Mouse (Mus musculus): ENCODE results near the gene Ly6c2. TPM values are rescaled to one million over a fixed set of nuclear protein-coding genes. Genes with fewer than 3 reads are reported as not detected.
"Not testable (repeated sequence)": the region's sequence is repeated elsewhere in the genome, so short reads cannot be mapped to it uniquely, and the experiment has no call there.

The Ly6c2 gene
- total RNA-seq (2022), result 1 to 10 TPM; 1.5 to 3.8 (median 2.2) TPM

DNA sequence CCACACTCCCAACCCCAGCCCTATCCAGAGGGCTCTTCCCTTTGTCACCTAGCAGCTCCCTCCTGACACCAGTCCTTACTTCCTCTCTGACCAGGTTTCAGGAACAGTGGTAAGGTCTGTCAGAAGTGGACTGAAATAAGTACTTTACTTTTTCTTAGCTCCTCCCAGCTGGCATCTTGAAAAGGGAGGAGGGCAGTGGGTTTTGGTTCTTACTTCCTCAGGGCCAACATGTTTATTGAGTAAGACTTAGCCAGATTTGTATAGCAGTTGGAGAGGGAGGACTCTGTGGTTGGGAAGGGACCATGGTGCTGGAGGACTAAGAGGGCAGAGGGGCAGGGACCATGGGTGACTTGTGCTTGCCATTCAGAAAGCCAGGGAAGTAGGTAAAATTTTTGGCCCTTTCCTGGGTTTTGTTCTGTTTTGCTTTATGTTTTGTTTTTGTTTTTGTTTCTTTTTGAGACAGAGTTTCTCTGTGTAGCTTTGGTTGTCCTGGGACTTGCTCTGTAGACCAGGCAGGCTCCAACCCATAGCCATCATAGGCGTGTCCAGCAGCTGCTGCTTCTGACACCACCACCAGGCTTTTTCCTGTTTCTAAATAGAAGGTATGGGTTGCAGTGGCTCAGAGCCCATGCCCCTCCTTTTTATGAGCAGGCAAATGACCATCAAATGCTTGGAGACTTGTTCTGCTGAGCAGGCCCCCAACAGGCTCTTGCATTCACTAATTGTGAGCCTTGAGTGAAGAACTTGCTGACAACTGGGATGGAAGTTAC is at the start of gene Ly6c2:
Gene Ly6c2, minus strand, starts transcription at position 110 of the 770 bp plus-strand sequence.
- DNase-seq (ENCODE audit: low spot score in 2 of 2), result not testable (repeated sequence)

DNA sequence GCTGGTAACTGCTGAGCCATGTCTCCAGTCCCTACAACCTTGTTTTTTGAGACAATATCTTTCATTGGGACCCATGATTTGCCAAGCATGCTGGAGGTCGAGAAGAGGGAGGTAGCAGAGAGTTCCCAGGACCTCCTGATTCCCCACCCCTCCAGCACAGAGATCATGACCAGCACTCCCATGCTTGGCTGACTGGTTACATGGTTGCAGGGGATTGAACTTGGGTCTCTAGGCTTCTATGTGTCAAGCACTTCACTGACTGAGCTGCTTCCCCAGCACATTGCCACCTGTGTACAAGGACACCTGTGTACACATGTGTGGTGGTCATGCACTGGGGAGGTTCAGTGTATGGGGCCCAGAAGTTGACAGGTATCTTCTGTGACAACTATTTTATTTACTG is 45.9 kb upstream of the Ly6c2 start:
- DNase-seq (ENCODE audit: low spot score in 2 of 2), result no peak

DNA sequence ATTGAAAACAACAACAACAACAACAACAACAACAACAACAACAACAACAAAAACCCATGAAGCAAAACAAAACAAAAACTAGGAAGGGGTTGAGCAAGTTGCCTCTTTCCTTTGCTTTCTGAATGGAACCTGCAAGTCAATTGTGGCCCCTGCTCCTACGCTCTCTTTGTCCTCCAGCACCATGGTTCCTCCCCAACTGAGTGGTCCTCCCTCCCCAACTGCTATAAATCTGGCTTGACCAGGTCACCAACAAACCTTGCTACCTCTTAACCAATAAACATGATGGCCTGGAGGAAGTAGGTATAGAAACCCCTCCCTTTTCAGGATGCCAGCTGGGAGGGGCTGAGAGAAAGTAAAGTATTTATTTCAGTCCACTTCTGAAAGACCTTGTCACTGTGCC is 43.2 kb upstream of the Ly6c2 start, which contains the start of gene Ly6g:
Gene Ly6g, plus strand, starts transcription at position 301 of the 400 bp plus-strand sequence.
- DNase-seq (ENCODE audit: low spot score in 2 of 2), result no peak

DNA sequence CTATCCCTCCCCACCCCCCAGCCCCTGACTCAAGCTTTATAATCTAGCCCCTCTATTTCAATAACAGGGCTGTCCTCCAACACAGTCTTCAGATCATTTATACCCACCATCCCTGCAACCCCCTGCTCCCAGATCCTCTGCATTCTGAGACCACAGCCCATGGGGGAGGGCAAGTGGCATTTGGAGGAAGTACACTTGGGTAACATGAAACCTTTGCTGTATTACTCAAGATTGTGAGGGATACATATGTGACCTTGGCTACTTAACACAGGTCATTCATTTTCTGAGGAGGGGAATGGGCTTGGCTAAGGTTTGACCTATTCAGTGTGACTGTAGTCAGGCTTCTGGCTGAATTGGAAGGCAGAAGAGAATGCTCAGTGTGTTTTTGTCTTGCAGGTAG is 41.3 kb upstream of the Ly6c2 start:
- DNase-seq (ENCODE audit: low spot score in 2 of 2), result no peak

DNA sequence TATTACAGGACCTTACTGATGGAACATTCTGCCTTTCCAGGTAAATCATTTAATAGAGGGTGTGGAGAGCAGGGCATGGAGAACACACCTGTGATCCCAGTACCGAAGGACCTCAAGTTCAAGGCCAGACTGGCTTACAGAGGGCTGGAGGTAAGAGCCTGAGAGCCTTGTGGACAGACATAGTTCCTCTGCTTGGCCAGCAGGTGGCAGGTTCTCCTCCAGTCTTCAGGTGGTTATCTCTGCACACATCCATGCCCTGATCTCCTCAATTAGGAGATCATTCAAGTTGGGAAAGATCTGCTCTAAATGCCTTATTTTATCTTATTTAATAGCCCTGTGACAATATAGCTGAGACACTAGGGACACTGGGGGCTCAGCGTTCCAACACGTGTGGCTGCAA is 32.0 kb upstream of the Ly6c2 start:
- no peak for DNase-seq (ENCODE audit: low spot score in 2 of 2)

DNA sequence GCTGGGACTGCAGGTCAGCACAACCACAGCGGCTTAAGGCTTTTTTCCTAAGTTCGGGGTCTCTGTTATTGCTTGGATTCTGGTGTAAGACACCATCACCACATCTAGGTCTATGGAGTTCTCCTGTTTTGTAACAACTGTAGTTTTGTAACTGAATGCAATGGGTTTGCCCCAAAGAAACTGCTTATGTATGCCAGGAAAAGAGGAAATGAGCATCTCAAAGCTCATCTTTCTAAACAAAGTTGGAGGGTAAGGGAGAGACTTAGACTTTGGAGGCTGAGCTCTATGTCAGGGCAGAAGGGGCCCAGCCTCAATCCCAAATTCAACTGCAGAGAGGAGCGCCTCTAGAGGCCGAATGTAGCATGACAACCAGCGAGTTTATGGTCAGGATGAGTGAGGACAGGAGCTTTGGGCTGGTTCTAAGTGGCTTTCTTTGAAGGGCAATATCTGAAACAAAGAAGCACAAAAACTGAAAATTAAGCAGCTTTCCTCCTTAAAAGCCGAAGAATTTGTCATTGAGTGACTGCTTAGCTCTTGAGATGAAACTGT is 30.1 kb upstream of the Ly6c2 start:
- not testable (repeated sequence) for DNase-seq (ENCODE audit: low spot score in 2 of 2)

DNA sequence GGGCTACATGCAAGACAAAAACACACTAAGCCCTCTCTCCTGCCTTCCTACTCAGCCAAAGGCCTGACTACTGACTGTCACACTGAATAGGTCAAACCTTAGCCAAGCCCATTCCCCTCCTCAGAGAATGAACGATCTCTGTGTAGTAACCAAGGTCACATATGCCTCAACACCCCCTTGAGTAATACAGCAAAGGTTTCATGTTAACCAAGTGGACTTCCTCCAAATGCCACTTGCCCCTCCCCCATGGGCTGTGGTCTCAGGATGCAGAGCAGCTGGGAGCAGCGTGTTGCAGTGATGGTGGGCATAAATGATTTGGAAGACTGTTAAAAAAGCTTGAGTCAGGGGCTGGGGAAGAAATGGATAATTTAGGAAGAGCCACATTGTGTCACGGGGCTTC is 26.0 kb upstream of the Ly6c2 start:
- DNase-seq (ENCODE audit: low spot score in 2 of 2), result not testable (repeated sequence)

DNA sequence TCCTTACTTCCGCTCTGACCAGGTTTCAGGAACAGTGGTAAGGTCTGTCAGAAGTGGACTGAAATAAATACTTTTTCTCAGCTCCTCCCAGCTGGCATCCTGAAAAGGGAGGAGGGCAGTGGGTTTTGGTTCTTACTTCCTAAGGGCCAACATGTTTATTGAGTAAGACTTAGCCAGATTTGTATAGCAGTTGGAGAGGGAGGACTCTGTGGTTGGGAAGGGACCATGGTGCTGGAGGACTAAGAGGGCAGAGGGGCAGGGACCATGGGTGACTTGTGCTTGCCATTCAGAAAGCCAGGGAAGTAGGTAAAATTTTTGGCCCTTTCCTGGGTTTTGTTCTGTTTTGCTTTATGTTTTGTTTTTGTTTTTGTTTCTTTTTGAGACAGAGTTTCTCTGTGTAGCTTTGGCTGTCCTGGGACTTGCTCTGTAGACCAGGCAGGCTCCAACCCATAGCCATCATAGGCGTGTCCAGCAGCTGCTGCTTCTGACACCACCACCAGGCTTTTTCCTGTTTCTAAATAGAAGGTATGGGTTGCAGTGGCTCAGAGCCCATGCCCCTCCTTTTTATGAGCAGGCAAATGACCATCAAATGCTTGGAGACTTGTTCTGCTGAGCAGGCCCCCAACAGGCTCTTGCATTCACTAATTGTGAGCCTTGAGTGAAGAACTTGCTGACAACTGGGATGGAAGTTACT is 23.5 kb upstream of the Ly6c2 start:
- DNase-seq (ENCODE audit: low spot score in 2 of 2), result not testable (repeated sequence)

DNA sequence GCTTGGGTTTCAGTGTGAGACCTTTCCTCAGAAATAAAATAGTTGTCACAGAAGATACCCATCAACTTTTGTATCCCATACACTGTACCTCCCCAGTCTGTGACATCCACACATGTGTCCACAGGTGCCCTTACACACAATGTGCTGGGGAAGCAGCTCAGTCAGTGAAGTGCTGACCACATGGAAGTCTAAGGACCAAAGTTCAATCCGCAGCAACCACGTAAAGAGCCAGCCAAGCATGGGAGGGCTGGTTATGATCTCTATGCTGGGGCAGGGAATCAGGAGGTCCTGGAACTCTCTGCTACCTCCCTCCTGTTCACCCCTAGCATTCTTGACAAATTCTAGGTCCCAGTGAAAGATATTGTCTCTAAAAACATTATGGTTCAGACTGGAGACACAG is 20.6 kb upstream of the Ly6c2 start:
- DNase-seq (ENCODE audit: low spot score in 2 of 2), result not testable (repeated sequence)

DNA sequence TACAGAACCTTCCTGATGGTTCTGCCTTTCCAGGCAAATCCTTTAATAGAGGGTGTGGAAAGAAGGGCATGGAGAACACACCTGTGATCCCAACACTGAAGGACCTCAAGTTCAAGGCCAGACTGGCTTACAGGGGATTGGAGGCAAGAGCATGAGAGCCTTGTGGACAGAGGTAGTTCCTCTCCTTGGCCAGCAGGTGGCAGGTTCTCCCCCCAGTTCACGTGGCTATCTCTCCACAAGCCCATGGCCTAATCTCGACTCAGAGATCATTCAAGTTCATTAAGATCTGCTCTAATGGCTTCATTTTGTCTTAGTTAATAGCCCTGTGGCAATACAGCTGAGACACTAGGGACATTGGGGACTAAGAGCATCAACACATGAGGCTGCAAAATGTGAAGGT is 8.3 kb upstream of the Ly6c2 start:
- no peak for DNase-seq (ENCODE audit: low spot score in 2 of 2)

DNA sequence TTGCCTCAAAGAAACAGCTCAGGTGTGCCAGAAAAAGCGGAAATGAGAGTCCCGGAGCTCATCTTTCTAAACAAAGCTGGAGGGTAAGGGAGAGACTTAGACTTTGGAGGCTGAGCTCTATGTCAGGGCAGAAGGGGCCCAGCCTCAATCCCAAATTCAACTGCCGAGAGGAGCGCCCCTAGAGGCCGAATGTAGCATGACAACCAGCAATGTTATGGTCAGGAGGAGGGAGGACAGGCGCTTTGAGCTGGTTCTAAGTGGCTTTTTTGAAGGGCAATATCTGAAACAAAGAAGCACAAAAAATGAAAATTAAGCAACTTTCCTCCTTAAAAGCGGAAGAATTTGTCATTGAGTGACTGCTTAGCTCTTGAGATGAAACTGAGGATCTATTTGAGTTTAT is 7.0 kb upstream of the Ly6c2 start:
- DNase-seq (ENCODE audit: low spot score in 2 of 2), result not testable (repeated sequence)

DNA sequence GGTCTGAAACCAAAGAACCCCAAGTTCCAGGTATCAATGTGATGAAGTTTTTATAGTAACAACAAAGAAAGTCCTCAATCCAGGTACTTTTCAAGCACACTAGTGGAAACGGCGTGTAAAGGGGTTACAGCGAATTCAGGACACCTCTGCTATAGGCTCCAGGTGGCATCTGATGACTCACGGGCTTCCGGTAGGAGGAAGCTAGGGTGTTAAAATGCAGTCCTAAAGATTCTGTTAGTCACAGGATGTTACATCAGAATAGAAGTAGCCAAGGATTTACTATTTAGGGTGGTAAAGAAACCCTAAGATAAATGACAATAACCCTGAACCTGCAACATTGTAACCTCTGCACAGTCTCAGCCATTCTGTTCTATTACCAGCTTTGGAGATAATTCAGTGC is 5.7 kb upstream of the Ly6c2 start:
- DNase-seq (ENCODE audit: low spot score in 2 of 2), result not testable (repeated sequence)

DNA sequence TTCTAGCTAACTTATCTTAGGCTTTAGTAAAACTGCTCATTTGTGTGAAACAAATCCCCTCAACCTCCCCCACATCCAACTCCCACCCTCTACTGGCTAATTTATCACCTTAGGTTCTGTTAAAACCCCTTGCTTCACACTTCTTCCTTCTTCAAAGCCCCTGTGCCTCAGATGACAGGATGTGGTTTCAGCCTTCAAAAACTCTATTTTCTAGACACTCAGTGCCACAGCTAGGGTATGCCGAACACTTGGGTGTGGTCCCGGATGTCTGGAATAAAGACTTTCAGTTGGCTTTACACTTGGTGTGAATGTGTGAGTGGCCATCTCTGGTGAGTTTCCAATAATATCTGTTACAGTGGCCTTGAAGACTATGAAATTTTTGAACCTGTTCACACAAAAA is 4.8 kb upstream of the Ly6c2 start:
- no peak for DNase-seq (ENCODE audit: low spot score in 2 of 2)

DNA sequence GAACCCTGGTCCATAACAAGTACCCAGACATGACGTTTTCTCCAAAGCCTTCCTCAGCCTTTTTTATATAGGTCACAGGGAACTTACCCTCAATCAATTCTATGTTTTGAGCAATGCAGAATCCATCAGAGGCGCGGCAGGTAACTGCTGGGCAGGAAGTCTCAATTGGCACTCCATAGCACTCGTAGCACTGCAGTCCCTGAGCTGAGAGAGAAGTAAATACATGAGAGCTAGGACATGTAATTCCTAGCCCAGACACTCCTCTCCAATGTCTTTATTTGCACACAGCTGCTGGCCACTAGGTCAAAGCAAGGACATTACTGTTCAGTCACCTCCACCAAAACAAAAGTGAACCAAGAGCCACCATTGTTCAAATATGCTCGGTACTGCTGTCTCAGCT is 1.3 kb downstream of the Ly6c2 start:
- DNase-seq (ENCODE audit: low spot score in 2 of 2), result not testable (repeated sequence)

DNA sequence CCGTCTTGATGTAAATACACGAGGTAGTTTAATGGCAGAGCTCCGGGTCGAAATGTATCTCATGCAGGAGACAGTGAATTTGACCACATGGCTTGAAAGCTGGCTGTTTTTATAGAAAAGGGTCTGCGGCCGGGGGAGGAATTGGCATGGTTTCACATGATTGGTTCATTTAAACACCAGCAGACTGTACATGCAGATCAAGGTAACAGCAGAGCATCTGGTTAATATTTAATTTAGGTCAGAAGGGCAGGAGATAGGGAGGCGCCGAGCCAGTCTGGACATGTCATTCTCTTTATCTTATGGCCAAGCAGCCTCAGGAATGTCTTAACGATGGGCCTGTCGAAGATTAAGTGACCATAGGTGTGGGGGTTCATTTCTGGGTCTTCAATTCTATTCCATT is 12.5 kb downstream of the Ly6c2 start:
- DNase-seq (ENCODE audit: low spot score in 2 of 2), result no peak

DNA sequence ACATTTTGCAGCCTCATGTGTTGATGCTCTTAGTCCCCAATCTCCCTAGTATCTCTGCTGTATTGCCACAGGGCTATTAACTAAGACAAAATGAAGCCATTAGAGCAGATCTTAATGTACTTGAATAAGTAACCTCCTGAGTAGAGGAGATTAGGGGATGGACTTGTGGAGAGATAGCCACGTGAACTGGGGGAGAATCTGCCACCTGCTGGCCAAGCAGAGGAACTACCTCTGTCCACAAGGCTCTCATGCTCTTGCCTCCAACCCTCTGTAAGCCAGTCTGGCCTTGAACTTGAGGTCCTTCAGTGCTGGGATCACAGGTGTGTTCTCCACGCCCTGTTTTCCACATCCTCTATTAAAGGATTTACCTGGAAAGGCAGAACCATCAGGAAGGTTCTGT is 23.7 kb downstream of the Ly6c2 start:
- not testable (repeated sequence) for DNase-seq (ENCODE audit: low spot score in 2 of 2)

DNA sequence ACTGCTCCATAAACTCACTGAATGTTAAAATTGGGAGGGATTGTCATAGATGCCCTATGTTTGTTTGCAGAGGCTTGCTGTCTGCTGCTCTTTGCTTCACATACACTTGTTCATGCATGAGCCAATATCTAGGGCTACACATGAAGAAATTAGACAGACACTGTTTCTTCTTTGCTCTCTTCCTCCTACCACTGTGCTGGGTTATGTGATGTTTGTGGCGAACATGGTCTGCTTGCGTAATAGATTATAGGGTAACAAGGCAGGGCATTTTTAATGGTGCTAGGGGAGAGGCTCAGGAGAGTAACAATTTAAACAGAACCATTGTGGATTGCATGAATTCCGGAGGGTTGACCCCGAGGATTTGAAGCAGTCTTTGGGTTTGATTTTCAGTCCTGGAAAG is 41.8 kb downstream of the Ly6c2 start:
- no peak for DNase-seq (ENCODE audit: low spot score in 2 of 2)

DNA sequence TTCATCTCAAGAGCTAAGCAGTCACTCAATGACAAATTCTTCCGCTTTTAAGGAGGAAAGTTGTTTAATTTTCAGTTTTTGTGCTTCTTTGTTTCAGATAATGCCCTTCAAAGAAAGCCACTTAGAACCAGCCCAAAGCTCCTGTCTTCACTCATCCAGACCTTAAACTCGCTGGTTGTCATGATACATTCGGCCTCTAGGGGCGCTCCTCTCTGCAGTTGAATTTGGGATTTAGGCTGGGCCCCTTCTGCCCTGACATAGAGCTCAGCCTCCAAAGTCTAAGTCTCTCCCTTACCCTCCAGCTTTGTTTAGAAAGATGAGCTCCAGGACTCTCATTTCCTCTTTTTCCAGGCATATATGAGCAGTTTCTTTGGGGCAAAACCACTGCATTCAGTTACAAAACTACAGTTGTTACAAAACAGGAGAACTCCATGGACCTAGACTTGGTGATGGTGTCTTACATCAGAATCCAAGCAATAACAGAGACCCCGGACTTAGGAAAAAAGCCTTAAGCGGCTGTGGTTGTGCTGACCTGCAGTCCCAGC is 49.7 kb downstream of the Ly6c2 start:
- DNase-seq (ENCODE audit: low spot score in 2 of 2), result peak in 1 of 2 experiments; percentile 45

DNA sequence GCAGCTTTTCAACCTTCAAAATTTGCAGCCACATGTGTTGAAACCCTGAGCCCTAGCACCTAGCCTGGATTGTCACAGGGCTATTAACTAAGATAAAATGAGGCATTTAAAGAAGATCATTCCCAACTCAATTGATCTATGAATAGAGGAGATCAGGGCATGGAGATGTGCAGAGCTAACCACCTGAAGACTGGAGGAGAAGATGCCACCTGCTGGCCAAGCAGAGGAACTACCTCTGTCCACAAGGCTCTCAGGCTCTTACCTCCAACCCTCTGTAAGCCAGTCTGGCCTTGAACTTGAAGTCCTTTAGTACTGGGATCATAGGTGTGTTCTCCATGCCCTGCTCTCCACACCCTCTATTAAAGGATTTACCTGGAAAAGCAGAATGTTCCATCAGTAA is 51.3 kb downstream of the Ly6c2 start:
- DNase-seq (ENCODE audit: low spot score in 2 of 2), result peak in 1 of 2 experiments; percentile 8
